Mouse (Mus musculus) cerebellum, adult 18-20 months (tissue): Measurements from ENCODE around the gene Ifi27l2b.
"Not testable (repeated sequence)": the region's sequence is repeated elsewhere in the genome, so short reads cannot be mapped to it uniquely, and the experiment has no call there.

ENCODE experiments used
- DNase-seq, 2 experiments: peaks; one replicate each; pipeline ENCODE4 v3.0.0; 2021

Gene Ifi27l2b

GRCm38 (mm10) chr12:103457140-103457539 is at the start of gene Ifi27l2b:
TSS of gene Ifi27l2b (minus strand) at chr12:103457223.
- no peak for DNase-seq

GRCm38 (mm10) chr12:103504402-103504801 is 47.4 kb upstream of the Ifi27l2b start:
- DNase-seq = no peak

GRCm38 (mm10) chr12:103503300-103503699 is 46.3 kb upstream of the Ifi27l2b start:
- DNase-seq = no peak

GRCm38 (mm10) chr12:103499261-103499660 is 42.2 kb upstream of the Ifi27l2b start:
- no peak for DNase-seq

GRCm38 (mm10) chr12:103498768-103499167 is 41.7 kb upstream of the Ifi27l2b start:
- peak; percentile 30 to 36 for DNase-seq

- DNase-seq = peak; percentile 63 to 66
Measured at GRCm38 (mm10) chr12:103494486-103494885, 37.5 kb upstream of the Ifi27l2b start.

GRCm38 (mm10) chr12:103492767-103493166 is 35.7 kb upstream of the Ifi27l2b start:
- DNase-seq = peak; percentile 70 to 80

GRCm38 (mm10) chr12:103491091-103491730 is 34.2 kb upstream of the Ifi27l2b start:
- DNase-seq = no peak

GRCm38 (mm10) chr12:103487750-103488149 is 30.7 kb upstream of the Ifi27l2b start:
- DNase-seq = no peak

GRCm38 (mm10) chr12:103487276-103487675 is 30.3 kb upstream of the Ifi27l2b start:
- no peak for DNase-seq

- DNase-seq = peak; percentile 60 to 84
Measured at GRCm38 (mm10) chr12:103486726-103487125, 29.7 kb upstream of the Ifi27l2b start.

- DNase-seq = not testable (repeated sequence)
Measured at GRCm38 (mm10) chr12:103484200-103484972, 27.4 kb upstream of the Ifi27l2b start.

GRCm38 (mm10) chr12:103482781-103483180 is 25.8 kb upstream of the Ifi27l2b start:
- no peak for DNase-seq

- DNase-seq = no peak
Measured at GRCm38 (mm10) chr12:103481671-103482070, 24.6 kb upstream of the Ifi27l2b start.

- no peak for DNase-seq
Measured at GRCm38 (mm10) chr12:103477461-103478015, 20.5 kb upstream of the Ifi27l2b start.

- DNase-seq = no peak
Measured at GRCm38 (mm10) chr12:103476779-103477389, 19.9 kb upstream of the Ifi27l2b start.

GRCm38 (mm10) chr12:103474481-103474880 is 17.5 kb upstream of the Ifi27l2b start:
- DNase-seq = no peak

- DNase-seq = not testable (repeated sequence)
Measured at GRCm38 (mm10) chr12:103456727-103457126, 296 bp downstream of the Ifi27l2b start.

- DNase-seq = no peak
Measured at GRCm38 (mm10) chr12:103453361-103453760, 3.7 kb downstream of the Ifi27l2b start.

GRCm38 (mm10) chr12:103445060-103445459 is 12.0 kb downstream of the Ifi27l2b start:
- DNase-seq = no peak

- DNase-seq = not testable (repeated sequence)
Measured at GRCm38 (mm10) chr12:103444261-103444660, 12.8 kb downstream of the Ifi27l2b start.

GRCm38 (mm10) chr12:103443524-103443923 is 13.5 kb downstream of the Ifi27l2b start, which contains the start of gene Ifi27l2a:
TSS of gene Ifi27l2a (minus strand) at chr12:103443680.
- DNase-seq = no peak

- DNase-seq = no peak
Measured at GRCm38 (mm10) chr12:103437601-103438000, 19.4 kb downstream of the Ifi27l2b start.
